Mouse (Mus musculus) testis, adult 2 months (tissue): ENCODE measurements around the gene Olfr617. TPM values are rescaled to one million over a fixed set of nuclear protein-coding genes. Genes with fewer than 3 reads are reported as not detected.
"Not testable (repeated sequence)": the region's sequence is repeated elsewhere in the genome, so short reads cannot be mapped to it uniquely, and the experiment has no call there.

Experiments used
- H3K27ac ChIP-seq: fragments of 200-500 bp; 2 replicates; pipeline ENCODE4 v1.5.1; 2012; ENCODE audit warnings: low read depth, low read length; ENCODE audit not compliant: control insufficient read depth, insufficient read depth
- H3K27me3 ChIP-seq: fragments of 200-500 bp; 2 replicates; pipeline ENCODE4 v1.6.1; 2012; ENCODE audit warnings: mild to moderate bottlenecking, low read length, moderate library complexity; ENCODE audit not compliant: control insufficient read depth, insufficient read depth
- H3K36me3 ChIP-seq: fragments of 200-500 bp; 2 replicates; pipeline ENCODE4 v1.6.1; 2012; ENCODE audit warnings: mild to moderate bottlenecking, low read length; ENCODE audit not compliant: control insufficient read depth, insufficient read depth
- H3K4me1 ChIP-seq: fragments of 200-500 bp; 2 replicates; pipeline ENCODE4 v1.6.1; 2012; ENCODE audit warnings: low read length; ENCODE audit not compliant: control insufficient read depth, insufficient read depth
- H3K4me3 ChIP-seq: fragments of 200-500 bp; 2 replicates; pipeline ENCODE4 v1.5.1; 2012; ENCODE audit warnings: low read depth, mild to moderate bottlenecking, low read length, moderate library complexity, mixed read lengths; ENCODE audit not compliant: control insufficient read depth
- CTCF ChIP-seq: fragments of 200-500 bp; IDR thresholded peaks from 2 replicates; pipeline ENCODE4 v1.5.1; 2012; ENCODE audit warnings: low read depth, mild to moderate bottlenecking, inconsistent platforms, low read length, moderate library complexity; ENCODE audit not compliant: control insufficient read depth, insufficient read depth, insufficient replicate concordance
- POLR2A ChIP-seq: fragments of 200-500 bp; IDR thresholded peaks from 2 replicates; pipeline ENCODE4 v1.6.1; 2012; ENCODE audit warnings: low read depth, mild to moderate bottlenecking, inconsistent platforms, low read length, moderate library complexity; ENCODE audit not compliant: control insufficient read depth
- polyA plus RNA-seq: library from polyadenylated mRNA; depleted of rRNA; stranded (reverse); fragments of >200 nt; gene quantifications from 2 replicates; pipeline ENCODE4 v1.2.3, GENCODE M21; 2012; rRNA removed

Gene Olfr617
- not detected in 2 replicates for polyA plus RNA-seq

GRCm38 (mm10) chr7:103572761-103573160 is at the start of gene Olfr617:
Gene Olfr617, plus strand, starts transcription at chr7:103573061.
- H3K36me3 ChIP-seq: no peaks in the 10 kb centered on the region
- no peaks in the 10 kb centered on the region for H3K4me1 ChIP-seq
- no peaks in the 10 kb centered on the region for H3K27me3 ChIP-seq
- H3K4me3 ChIP-seq: no peak within 1 kb of the TSS
- no peak for TF ChIP-seq CTCF
- TF ChIP-seq POLR2A: no peak
- H3K27ac ChIP-seq: no peak within 1 kb of the TSS

DNA sequence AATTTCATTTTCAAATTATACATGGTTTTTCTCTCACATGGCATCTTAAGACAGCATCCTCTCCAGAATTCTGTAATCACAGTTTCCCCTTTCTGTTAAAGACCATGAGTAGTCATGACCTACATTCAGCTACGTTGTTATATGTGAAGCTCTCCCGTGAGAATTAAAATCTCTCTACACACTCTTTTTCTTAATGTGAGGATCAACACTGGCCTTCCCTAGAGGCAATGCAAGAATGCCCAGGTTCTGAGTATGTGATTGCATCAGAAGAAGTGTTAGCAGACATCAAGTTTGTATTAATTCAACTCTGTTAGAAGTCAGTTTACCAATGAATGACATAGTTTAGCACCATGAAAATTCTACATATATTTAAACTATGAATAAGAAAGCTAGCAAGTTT is 30.2 kb upstream of the Olfr617 start, which contains the start of gene Olfr612:
Gene Olfr612, minus strand, starts transcription at position 101 of the 400 bp plus-strand sequence.
- H3K4me1 ChIP-seq, H3K36me3 ChIP-seq, H3K4me3 ChIP-seq, H3K27ac ChIP-seq, H3K27me3 ChIP-seq: not testable (repeated sequence)

DNA sequence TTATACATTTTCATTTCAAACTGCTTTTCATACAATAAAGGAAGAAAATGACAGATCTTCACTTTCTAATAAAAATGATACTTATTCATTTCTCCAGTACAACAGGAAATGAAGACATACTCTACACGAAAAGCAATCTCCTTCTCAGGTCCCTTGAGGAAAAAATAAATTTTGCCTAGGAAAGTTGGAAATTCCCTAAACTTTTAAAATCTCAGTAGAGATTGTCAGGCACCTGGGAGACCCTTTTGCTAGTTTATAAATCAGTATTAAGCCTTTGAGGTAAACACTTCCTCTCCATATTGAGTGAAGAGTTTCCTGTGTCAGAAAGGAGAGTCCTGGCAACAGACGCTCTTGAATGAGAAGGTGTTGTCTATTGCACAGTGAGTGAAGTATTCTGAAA is 25.1 kb upstream of the Olfr617 start, which contains the start of gene Olfr613:
Gene Olfr613, plus strand, starts transcription at position 301 of the 400 bp plus-strand sequence.
- no peak for TF ChIP-seq CTCF
- no peak for TF ChIP-seq POLR2A
- Histone ChIP-seq H3K27ac (no peak within 1 kb of the TSS), H3K4me1 (no peaks in the 10 kb centered on the region), H3K27me3 (no peaks in the 10 kb centered on the region), H3K4me3 (no peak within 1 kb of the TSS), H3K36me3 (no peaks in the 10 kb centered on the region)

DNA sequence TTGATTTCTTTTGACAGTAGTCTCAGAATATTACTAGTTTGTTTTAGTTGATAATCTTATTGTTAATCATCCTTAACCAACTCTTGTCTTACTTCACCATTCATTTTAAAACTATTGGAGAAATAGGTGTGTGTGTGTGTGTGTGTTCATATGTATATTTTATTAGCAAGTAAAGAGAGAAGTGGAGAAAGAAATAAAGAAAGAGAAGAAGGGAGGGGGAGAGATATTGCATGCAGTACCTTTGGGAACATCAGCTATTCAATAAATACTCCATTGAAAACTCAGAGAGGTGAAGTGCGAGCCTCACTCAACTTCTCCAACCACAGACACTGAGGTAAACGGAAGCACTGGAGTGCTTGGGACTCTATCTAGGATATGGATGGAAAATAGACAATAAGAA is 17.1 kb upstream of the Olfr617 start, which contains the start of gene Olfr615:
Gene Olfr615, plus strand, starts transcription at position 301 of the 400 bp plus-strand sequence.
- Histone ChIP-seq H3K27ac (no peak within 1 kb of the TSS), H3K36me3 (no peaks in the 10 kb centered on the region), H3K27me3 (no peaks in the 10 kb centered on the region), H3K4me3 (no peak within 1 kb of the TSS), H3K4me1 (no peaks in the 10 kb centered on the region)
- no peak for TF ChIP-seq POLR2A
- no peak for TF ChIP-seq CTCF

DNA sequence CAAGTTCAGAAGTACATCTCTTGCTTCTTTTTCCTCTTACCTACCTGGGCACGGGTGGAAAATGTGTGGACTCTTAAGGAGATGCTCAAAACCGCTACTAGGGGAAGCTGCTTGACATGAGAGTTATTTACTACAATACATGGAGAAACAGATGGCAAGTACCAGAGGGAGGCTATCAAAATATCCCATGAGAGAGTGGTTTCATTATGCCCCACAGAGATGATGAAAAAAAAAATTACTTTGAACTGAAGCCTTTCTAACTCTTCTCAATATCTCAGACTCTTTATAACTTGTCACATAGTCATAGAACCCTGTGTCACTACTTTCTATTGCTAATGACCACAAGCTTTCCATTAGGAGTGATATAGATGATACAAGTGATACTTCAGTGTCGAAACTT is 3.8 kb upstream of the Olfr617 start, which contains the start of gene Olfr616:
Gene Olfr616, minus strand, starts transcription at position 101 of the 400 bp plus-strand sequence.
- Histone ChIP-seq H3K27ac (no peak within 1 kb of the TSS), H3K4me3 (no peak within 1 kb of the TSS), H3K4me1 (no peaks in the 10 kb centered on the region), H3K36me3 (no peaks in the 10 kb centered on the region), H3K27me3 (no peaks in the 10 kb centered on the region)
- TF ChIP-seq CTCF (no peak), POLR2A (no peak)

- TF ChIP-seq POLR2A: no peak
- no peak for TF ChIP-seq CTCF
- Histone ChIP-seq H3K27me3 (no peaks in the 10 kb centered on the region), H3K36me3 (no peaks in the 10 kb centered on the region), H3K4me3 (no peak within 1 kb of the TSS), H3K4me1 (no peaks in the 10 kb centered on the region), H3K27ac (no peak within 1 kb of the TSS)
These were observed 16.9 kb downstream of the Olfr617 start, which contains the start of gene Olfr618 for GRCm38 (mm10) chr7:103589803-103590202. Gene Olfr618, plus strand, starts transcription at chr7:103590103.

DNA sequence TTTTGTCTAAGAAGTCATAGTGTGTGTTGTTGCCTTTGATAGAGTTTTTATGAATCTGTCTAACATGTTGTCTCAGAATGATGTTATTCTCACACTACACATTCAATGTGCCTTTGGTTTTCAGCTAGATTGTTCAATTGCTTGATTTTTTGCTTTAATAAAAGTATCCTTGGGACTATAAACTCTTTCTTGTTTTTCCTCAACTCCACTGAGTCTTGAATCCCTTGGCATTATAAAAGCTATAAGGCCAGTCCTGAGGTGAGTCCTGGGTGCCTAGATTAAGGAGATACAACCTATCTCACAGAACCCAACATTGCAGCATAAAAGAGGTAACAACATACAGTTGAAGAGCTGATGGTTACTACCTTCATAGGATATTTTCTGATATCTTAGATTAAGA is 27.4 kb downstream of the Olfr617 start, which contains the start of gene Olfr619:
Gene Olfr619, plus strand, starts transcription at position 301 of the 400 bp plus-strand sequence.
- H3K36me3 ChIP-seq: no peaks in the 10 kb centered on the region
- H3K4me1 ChIP-seq: no peaks in the 10 kb centered on the region
- no peak within 1 kb of the TSS for H3K4me3 ChIP-seq
- TF ChIP-seq POLR2A (no peak), CTCF (no peak)
- H3K27ac ChIP-seq: no peak within 1 kb of the TSS
- H3K27me3 ChIP-seq: no peaks in the 10 kb centered on the region

- TF ChIP-seq POLR2A (no peak), CTCF (no peak)
- H3K27me3 ChIP-seq: no peaks in the 10 kb centered on the region
- no peaks in the 10 kb centered on the region for H3K4me1 ChIP-seq
- H3K4me3 ChIP-seq: no peak overlapping the region
- H3K27ac ChIP-seq: no peak overlapping the region
- no peaks in the 10 kb centered on the region for H3K36me3 ChIP-seq
These were observed 34.6 kb downstream of the Olfr617 start for GRCm38 (mm10) chr7:103607425-103607824.
